Mouse (Mus musculus) frontal cortex, postnatal 36 days (tissue): ENCODE results near the gene 1700012B07Rik.
A peak's percentile ranks its signal among the peaks of the same experiment; 100 is the strongest.

Experiments
- DNase-seq, 2 experiments: peaks; one replicate each; pipeline ENCODE4 v3.0.0; 2022; ENCODE audit warnings: low spot score in 2 of 2

1700012B07Rik gene

GRCm38 (mm10) chr11:109846343-109846742, 18.5 kb upstream of the 1700012B07Rik start:
- DNase-seq, result no peak

GRCm38 (mm10) chr11:109845601-109846000, 17.8 kb upstream of the 1700012B07Rik start:
- DNase-seq, result no peak

DNA sequence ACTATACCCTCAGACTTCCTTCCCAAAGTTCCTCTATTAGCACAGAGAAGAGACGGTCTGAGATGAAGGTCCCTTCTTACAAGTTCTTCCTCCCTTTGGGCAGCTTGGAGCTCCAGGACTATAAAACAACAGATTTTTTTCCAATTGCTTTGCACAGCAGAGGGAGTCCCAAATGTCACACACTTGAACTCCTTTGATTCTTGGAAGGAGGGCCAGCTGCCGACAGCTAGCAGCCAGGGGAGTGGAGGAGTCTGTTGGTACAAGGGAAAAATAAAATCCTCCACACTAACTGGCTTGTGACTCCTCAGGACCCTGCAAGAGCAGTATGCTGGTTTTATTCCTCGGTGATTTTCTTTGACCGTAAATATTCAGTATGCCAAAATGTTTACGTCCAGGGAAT, 16.6 kb upstream of the 1700012B07Rik start:
- DNase-seq, result no peak

DNA sequence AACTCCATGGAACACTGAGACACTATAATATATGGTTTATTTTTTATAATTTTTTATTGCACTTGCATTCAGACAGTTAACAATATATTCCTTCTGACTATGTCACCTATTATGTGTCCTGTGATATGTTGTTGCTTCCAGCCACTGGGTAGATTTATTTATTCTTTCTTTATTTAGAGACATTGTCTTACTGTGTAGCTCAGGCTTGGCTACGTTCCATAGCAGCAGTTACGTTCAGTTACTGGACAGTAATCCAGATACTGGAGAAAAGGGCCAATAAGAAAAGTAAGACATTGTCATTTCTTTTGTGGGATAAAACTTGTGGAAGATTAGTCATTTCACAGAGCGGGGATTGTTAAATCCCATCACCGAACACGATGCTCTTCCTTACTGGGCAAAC, 2.5 kb upstream of the 1700012B07Rik start:
- DNase-seq, result no peak

- no peak for DNase-seq
These were observed 5.6 kb downstream of the 1700012B07Rik start for GRCm38 (mm10) chr11:109822280-109822679.

DNA sequence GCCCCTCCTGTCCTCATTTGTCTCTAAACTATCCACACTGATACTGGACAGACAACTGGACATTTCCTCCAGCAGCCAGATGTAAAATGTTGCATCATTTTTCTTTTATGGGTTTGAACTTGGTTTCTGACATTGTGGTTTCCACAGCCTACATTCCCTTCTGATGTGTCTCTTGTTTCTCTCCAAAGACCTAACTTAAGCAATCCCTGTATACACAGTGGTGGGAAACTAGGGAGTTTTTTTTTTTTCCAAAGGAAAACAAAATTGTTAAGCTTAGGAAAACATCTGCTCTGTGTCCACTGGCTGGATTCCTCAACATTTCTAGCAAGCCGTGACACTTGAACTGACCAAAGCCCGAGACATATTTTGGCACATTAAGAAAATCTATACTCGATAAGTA, 10.4 kb downstream of the 1700012B07Rik start:
- no peak for DNase-seq

DNA sequence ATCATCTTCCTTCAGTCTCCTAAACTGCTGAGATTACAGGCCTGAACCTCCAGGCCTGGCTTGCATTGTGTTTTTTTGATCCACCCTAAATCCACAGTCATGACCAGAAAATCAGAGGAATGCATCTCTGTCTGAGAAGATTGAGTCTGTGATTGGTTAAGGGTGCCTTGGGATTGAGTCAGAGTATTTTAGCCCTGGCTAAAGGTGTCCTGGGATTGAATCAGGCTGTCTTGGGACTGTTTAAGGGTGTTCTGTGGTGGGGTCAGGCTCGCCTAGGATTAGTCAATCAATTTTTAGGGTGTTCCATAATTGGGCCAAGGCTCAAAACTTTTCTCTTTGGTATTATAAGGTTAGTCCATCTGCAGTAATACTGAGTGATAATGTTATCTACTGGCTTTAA, 10.9 kb downstream of the 1700012B07Rik start:
- DNase-seq, result no peak

- no peak for DNase-seq
These were observed 16.1 kb downstream of the 1700012B07Rik start for GRCm38 (mm10) chr11:109811721-109812120.

GRCm38 (mm10) chr11:109809175-109809855, 18.5 kb downstream of the 1700012B07Rik start:
- peak; percentile 20 to 39 for DNase-seq

DNA sequence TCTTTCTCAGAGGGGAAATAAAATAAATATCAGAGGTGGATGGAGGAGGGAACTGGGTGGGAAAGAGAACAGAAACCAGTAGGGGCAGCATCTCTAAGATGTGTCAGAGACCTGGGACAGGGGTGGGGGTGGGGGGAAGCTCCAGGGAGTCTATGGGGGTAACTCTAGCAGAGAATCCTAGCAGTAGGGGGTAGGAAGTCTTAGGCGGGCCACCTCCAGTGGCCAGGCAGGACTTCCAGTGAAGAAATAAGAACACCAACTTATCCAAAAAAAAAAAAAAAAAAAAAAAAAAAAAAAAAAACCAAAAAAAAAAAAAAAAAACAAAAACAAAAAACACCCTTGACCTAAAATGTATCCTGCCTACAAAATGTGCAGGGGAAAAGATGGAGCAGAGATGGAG, 26.3 kb downstream of the 1700012B07Rik start:
- no peak for DNase-seq

DNA sequence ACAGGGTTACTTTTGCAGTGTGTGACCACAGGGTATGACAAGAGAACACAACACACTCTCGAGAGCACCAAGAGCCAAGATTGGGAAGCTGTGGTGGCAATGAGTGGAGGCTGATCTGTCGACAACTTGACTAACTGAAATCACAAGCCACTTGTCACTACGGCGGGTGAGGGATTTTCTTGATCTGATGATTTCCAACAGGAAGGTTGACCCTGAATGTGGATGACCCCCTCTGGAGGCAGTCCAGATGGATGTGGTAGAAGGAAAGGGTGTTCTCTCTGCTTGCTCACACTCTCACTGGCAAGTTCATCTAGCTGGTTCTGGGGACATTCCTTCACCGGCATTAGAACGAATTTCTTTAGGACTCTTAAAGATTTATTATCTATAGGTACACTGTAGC, 30.3 kb downstream of the 1700012B07Rik start:
- no peak for DNase-seq

GRCm38 (mm10) chr11:109795536-109795935, 32.3 kb downstream of the 1700012B07Rik start:
- DNase-seq, result no peak

DNA sequence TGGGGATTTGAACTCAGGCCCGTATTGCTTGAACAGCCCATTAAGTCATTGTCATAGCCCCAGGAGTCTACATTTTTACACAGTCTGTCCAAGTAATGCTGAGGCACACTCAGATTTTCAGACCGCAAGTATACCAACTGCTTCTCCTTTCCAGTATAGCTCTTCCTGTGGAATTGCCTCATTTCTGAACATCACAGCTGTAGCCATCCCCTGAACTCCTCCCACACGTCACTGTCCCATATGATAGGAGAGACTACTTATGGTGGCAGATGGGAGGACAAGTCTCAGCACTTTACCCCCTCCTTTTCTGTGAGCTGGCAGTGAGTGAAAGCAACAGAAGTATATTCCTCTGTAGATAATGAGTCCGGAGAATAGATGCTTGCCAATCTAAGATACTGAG, 34.3 kb downstream of the 1700012B07Rik start:
- DNase-seq, result no peak

DNA sequence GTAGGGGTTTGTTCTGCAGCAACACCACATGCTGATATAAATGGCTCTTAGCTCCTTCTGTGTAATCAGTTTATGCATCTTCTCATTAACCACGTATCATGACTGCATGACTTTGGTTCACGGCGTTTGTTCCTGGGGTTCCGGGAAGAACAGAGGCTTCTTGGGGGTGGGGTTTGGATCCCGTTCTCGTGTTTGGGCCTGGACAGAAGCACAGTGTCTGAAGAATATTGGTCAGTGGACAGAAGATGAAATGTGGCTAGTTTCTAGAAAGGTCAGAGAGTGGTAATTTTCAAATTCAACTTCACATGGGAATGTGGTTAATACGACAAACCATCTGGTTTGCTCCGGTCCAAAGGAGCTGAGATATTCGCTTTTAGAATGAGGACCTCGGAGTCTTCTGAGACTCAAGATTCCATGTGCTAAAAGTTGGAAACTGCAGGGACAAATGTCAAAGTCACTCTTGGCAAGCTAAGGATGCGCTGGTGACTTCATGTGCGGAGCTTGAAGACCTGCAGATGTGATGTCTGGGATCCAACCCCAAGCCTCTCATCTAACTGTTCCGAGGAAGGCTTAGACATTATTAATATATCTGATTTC, 35.3 kb downstream of the 1700012B07Rik start:
- DNase-seq, result no peak

DNA sequence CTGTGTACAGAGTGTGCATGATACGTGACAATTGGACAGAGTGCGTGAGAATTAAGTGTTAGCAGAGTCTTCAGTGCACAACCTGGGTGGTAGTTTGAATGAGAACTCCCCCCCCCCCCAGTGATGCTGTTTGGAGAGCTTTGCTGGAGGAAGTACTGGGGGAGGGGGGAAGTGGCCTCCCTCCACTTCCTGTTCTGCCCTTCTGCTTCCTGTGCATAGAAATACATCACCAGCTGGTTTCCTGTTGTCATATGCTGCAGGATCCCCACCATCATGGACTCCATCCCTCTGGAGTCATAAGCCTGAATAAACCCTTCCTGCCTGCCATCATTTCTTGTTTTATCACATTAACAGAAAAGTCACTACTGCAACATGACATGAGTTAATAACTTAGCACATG, 35.9 kb downstream of the 1700012B07Rik start:
- no peak for DNase-seq

GRCm38 (mm10) chr11:109790221-109790620, 37.6 kb downstream of the 1700012B07Rik start:
- no peak for DNase-seq

DNA sequence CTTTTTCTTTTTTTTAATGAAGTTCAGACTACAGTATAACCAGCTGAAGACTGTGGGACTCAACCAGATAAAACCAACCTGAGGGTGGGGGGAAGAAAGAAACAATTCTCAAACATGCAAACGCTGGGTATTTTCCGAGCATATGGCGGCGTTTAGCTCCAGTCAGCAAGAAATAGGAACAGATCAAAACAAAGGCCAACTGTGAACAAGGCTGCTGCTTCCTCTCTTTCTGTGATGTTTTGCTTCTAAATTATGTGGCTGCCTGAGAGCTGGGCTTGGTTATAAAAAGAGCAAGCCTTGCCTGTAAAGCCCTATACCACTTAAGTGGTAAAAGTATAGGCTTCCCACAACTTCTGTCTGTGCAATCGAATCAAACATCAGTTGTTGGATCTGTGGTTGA, 42.5 kb downstream of the 1700012B07Rik start:
- peak in 1 of 2 experiments; percentile 33 for DNase-seq

- no peak for DNase-seq
These were observed 56.5 kb downstream of the 1700012B07Rik start for GRCm38 (mm10) chr11:109771381-109771780.

- DNase-seq, result no peak
These were observed 57.7 kb downstream of the 1700012B07Rik start for GRCm38 (mm10) chr11:109770185-109770584.

DNA sequence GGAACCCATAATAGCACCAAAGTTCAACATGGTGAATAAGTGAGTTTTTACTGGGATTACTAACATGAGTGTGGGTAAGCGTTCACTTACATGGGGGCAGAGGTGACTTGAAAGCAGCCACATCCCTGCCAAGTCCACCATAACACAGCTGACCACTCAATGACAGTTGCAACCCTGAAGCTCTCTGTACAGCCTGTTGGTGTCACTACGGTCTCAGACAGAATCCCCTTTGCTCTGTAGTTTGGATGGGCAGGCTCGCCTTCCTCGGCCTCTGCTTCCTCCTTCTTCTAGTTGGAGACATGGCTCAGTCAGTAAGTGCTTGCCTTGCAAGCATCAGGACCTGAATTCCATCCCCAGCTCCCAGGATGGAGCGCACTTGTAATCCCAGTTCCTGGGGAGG, 58.8 kb downstream of the 1700012B07Rik start:
- DNase-seq, result no peak

DNA sequence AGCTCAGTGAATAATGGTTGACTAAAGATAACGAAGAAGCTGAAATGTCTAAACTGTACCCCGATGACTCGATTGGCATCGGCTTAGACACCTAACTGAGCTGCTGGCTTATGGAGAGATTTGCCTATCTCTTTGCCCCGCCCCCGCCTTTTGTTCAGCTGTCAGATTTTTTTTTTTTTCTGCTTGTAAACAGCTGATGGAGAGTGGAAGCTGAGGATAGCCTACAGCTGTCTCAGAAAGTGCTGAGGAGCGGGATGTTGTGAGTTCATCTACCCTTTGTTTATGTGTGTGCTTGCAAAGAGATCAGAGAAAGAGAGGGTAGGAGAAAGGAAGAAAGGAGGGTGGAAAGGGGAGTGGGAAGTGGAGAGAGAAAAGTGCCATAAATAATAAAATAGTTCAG, 67.8 kb downstream of the 1700012B07Rik start:
- DNase-seq, result no peak

DNA sequence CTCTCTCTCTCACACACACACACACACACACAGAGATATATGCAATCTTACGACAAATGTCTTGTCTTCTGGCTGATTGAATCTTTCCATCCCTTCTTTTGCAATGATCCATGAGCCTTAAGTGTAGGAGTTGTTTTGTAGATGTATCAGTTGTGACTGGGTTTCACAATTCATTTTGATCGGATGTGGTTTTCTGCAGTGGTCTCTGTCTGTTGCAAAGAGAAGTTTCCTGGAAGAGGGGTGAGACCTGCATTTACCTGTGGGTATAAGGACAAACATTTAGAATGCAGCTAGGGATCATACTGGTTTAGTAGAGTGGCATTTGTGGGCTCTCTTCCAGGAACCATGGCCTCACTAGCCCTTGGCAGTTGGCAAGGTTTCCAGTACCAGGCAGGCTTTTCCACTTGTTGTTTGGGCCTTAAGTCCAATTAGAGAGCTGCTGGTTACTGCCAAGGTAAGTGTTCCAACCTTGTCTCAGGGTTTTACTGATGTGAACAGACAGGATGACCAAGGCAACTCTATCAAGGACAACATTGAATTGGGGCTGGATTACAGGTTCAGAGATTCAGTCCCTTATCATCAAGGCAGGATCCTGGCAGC, 69.1 kb downstream of the 1700012B07Rik start:
- DNase-seq, result no peak

DNA sequence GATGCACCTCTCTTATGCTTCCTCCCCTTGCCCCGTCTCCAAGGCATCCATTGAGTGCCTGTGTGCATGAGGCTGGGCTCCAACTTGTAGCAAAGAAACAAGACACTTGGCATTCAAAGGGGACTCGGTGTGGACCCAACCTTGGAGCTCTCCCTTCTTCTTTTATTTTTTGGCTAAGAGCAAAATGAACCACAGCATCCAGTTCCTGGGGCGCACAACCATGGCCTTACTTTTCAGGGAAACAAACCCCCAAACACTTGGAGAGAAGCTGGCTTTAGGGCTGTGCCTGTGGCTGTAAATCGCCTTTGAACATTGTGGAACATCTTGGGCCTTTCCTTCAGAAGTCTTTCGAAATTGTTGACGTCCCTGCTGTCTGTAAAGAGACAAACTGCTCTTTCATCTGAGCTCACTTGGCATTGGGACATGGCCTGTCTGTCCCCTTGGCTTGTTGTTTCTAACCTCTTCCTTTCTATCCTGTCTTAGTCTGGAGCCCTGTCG, 73.7 kb downstream of the 1700012B07Rik start:
- peak; percentile 9 to 43 for DNase-seq
